In the genomic region with DNA sequence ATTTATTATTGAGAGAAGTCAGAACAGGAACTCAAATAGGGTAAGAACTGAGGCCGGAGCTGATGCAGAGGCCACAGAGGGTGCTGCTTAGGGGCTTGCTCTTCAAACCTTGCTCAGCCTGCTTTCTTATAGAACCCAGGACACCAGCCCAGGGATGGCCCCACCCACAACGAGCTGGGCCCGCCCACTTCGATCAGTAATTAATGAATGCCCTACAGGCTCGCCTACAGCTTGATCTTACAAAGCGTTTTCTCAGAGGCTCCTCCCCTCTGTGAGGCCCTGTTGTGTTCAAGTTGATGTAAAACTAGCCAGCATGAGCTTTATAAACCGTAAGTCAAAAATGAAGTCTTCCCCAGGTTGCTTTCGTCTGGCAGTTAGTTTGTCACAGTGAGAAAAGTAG, we compare ENCODE assay signal across 27 mouse cellular contexts. TPM values are rescaled to one million over a fixed set of nuclear protein-coding genes. Genes with fewer than 3 reads are reported as not detected.
DNase-seq lines count a peak whose midpoint lies in the region; ATAC-seq and TF ChIP-seq lines count a peak whose summit lies in the region.
"Had no signal": no experiment of that assay in that cellular context is flagged by ENCODE, and none has a peak within 500 bp of the region (broad histone marks: within the 10 kb centered on the region; RNA-seq: fewer than 3 reads in every experiment).

No protein-coding gene starts in this region.

- no peak for ATAC-seq in CD4-positive, CD25-positive, alpha-beta regulatory T cell, adult 4 months
- ATAC-seq in midbrain, embryonic 14.5 days (ENCODE audit: low FRiP score, low TSS enrichment) = no peak
- ATAC-seq in forebrain, embryonic 15.5 days (replicated peaks) = no peak
- ATAC-seq: forebrain, embryonic 14.5 days; forebrain, postnatal 0 days had no signal

- in situ Hi-C loops in ES-E14 (cut with MboI; ENCODE audit: low sequenced_read_pairs in 2 of 2, unreplicated experiment in 2 of 2) = no loop called here

- peak overlapping the region; percentile 24; the same call in 1 of the 2 replicates for H3K4me3 ChIP-seq in E14TG2a.4 (replicated peaks; ENCODE audit: low read length)
- peak overlapping the region in 1 of 2 experiments; percentile 54; a peak in 2 of 4 replicates for H3K4me3 ChIP-seq in ES-E14 (ENCODE audit: insufficient read depth in 1 of 2, low read depth in 1 of 2, low read length in 2 of 2, poor library complexity in 1 of 2, severe bottlenecking in 1 of 2)
- no peak overlapping the region for H3K4me3 ChIP-seq in midbrain, embryonic 14.5 days (replicated peaks; ENCODE audit: low read depth, low read length)
- H3K4me3 ChIP-seq in forebrain, embryonic 15.5 days = no peak overlapping the region
- H3K4me3 ChIP-seq: embryonic facial prominence, embryonic 13.5 days; embryonic facial prominence, embryonic 15.5 days; erythroblast, embryonic 14.5 days; forebrain, embryonic 10.5 days; forebrain, embryonic 12.5 days had no signal

- H3K4me1 ChIP-seq in E14TG2a.4 (replicated peaks; ENCODE audit: low read depth, low read length) = peaks cover 35% of the 10 kb centered on the region
- H3K4me1 ChIP-seq in ES-E14 (ENCODE audit: control insufficient read depth in 2 of 2, insufficient read depth in 2 of 2, low read length in 2 of 2, poor library complexity in 1 of 2) = peaks cover 4 to 7% of the 10 kb centered on the region in 2 experiments
- no peaks in the 10 kb centered on the region for H3K4me1 ChIP-seq in midbrain, embryonic 14.5 days (ENCODE audit: control insufficient read depth, insufficient read depth, low read length)
- no peaks in the 10 kb centered on the region for H3K4me1 ChIP-seq in forebrain, embryonic 15.5 days
- H3K4me1 ChIP-seq: embryonic facial prominence, embryonic 13.5 days; embryonic facial prominence, embryonic 15.5 days; forebrain, embryonic 10.5 days; forebrain, embryonic 12.5 days had no signal

- no peak overlapping the region for H3K27ac ChIP-seq in ES-E14 (ENCODE audit: insufficient read depth, low read depth, low read length, poor library complexity, severe bottlenecking)
- no peak overlapping the region for H3K27ac ChIP-seq in midbrain, embryonic 14.5 days (replicated peaks; ENCODE audit: low read depth, low read length)
- no peak overlapping the region for H3K27ac ChIP-seq in forebrain, embryonic 15.5 days (replicated peaks)
- H3K27ac ChIP-seq: embryonic facial prominence, embryonic 13.5 days; embryonic facial prominence, embryonic 15.5 days; forebrain, embryonic 10.5 days; forebrain, embryonic 12.5 days had no signal

- H3K9me3 ChIP-seq in E14TG2a.4 (ENCODE audit: low read length) (no peaks in the 10 kb centered on the region), ES-E14 (ENCODE audit: control insufficient read depth, insufficient read depth, low read depth, low read length) (no peaks in the 10 kb centered on the region)
- H3K9me3 ChIP-seq in midbrain, embryonic 14.5 days (ENCODE audit: control insufficient read depth, low read length) = no peaks in the 10 kb centered on the region
- no peaks in the 10 kb centered on the region for H3K9me3 ChIP-seq in forebrain, embryonic 15.5 days
- H3K9me3 ChIP-seq: embryonic facial prominence, embryonic 13.5 days; embryonic facial prominence, embryonic 15.5 days; forebrain, embryonic 10.5 days; forebrain, embryonic 12.5 days had no signal

- H3K36me3 ChIP-seq in E14TG2a.4 (ENCODE audit: insufficient read depth, low read length) = peaks cover 10% of the 10 kb centered on the region
- no peaks in the 10 kb centered on the region for H3K36me3 ChIP-seq in ES-E14 (ENCODE audit: control insufficient read depth, insufficient read depth, low read length, poor library complexity, severe bottlenecking)
- H3K36me3 ChIP-seq in midbrain, embryonic 14.5 days (ENCODE audit: control insufficient read depth, insufficient read depth, low read length) = no peaks in the 10 kb centered on the region
- no peaks in the 10 kb centered on the region for H3K36me3 ChIP-seq in forebrain, embryonic 15.5 days
- H3K36me3 ChIP-seq: embryonic facial prominence, embryonic 13.5 days; embryonic facial prominence, embryonic 15.5 days; forebrain, embryonic 10.5 days; forebrain, embryonic 12.5 days had no signal

- 89% methylated on average over 8 of the region's 8 CpGs for WGBS in midbrain, embryonic 14.5 days
- WGBS in forebrain, embryonic 15.5 days = 83% methylated on average over 8 of the region's 8 CpGs

- no peaks in the 10 kb centered on the region for H3K27me3 ChIP-seq in E14TG2a.4 (ENCODE audit: insufficient read depth, low read length)
- no peaks in the 10 kb centered on the region for H3K27me3 ChIP-seq in midbrain, embryonic 14.5 days (ENCODE audit: control insufficient read depth, insufficient read depth, low read length)
- H3K27me3 ChIP-seq in forebrain, embryonic 15.5 days = no peaks in the 10 kb centered on the region
- H3K27me3 ChIP-seq: CH12.LX; embryonic facial prominence, embryonic 13.5 days; embryonic facial prominence, embryonic 15.5 days; forebrain, embryonic 12.5 days had no signal

- TF ChIP-seq CTCF in E14TG2a.4 (conservative IDR thresholded peaks at IDR 0.05; ENCODE audit: low read length) = no peak

- peak; percentile 20 for DNase-seq in CD4-positive, CD25-positive, alpha-beta regulatory T cell, adult 2 months (ENCODE audit: low read depth, low spot score)
- DNase-seq in ES-E14 (ENCODE audit: low read depth, low spot score) (peak; percentile 60), ZHBTc4 (ENCODE audit: low read depth, low spot score) (peak; percentile 90)
- DNase-seq in midbrain, embryonic 14.5 days = no peak
- DNase-seq in layer of hippocampus, postnatal 10 days (ENCODE audit: low spot score in 2 of 2) = no peak
- DNase-seq: adrenal gland, adult 2 months; adrenal gland, postnatal 10 days; adrenal gland, postnatal 25 days; B cell, adult 2 months; cerebellum, adult 11 months; cerebellum, adult 18-20 months; cerebellum, adult 8-10 months; cerebellum, adult 9-11 months; cerebellum, postnatal 14 days; cerebellum, postnatal 36 days; embryo, embryonic 11 days; forebrain, postnatal 0 days had no signal

- no peak overlapping the region for H3K9ac ChIP-seq in ES-E14 (ENCODE audit: insufficient read depth, low read depth, low read length, poor library complexity, severe bottlenecking)
- no peak overlapping the region for H3K9ac ChIP-seq in midbrain, embryonic 14.5 days (replicated peaks; ENCODE audit: low read length)
- H3K9ac ChIP-seq in forebrain, embryonic 15.5 days (replicated peaks) = no peak overlapping the region
- H3K9ac ChIP-seq: embryonic facial prominence, embryonic 13.5 days; embryonic facial prominence, embryonic 15.5 days; forebrain, embryonic 12.5 days; forebrain, postnatal 0 days had no signal

- no peak overlapping the region for H3K4me2 ChIP-seq in midbrain, embryonic 14.5 days (ENCODE audit: low read length)
- H3K4me2 ChIP-seq in forebrain, embryonic 15.5 days (replicated peaks) = no peak overlapping the region
- H3K4me2 ChIP-seq: embryonic facial prominence, embryonic 13.5 days; embryonic facial prominence, embryonic 15.5 days; forebrain, embryonic 12.5 days had no signal

TF ChIP-seq in ES-E14, 5 proteins besides CTCF, POLR2A, EP300 and RAD21:
- TF ChIP-seq ZC3H11A (IDR thresholded peaks at IDR 0.05; ENCODE audit: borderline replicate concordance, low read depth, low read length) = no peak
- no peak for TF ChIP-seq HCFC1 (IDR thresholded peaks at IDR 0.05; ENCODE audit: borderline replicate concordance, insufficient read depth, low read length)
- no peak for TF ChIP-seq CHD2 (IDR thresholded peaks at IDR 0.05; ENCODE audit: low read depth, low read length)
- TF ChIP-seq MAFK (IDR thresholded peaks at IDR 0.05; ENCODE audit: insufficient read depth, low read depth, low read length) = no peak
- no peak for TF ChIP-seq ZNF384 (IDR thresholded peaks at IDR 0.05; ENCODE audit: low read depth, low read length)

RNA-seq across cellular contexts. Expression of a gene that starts 14.7 kb away (rescaled TPM):
- polyA plus RNA-seq in CD4-positive, CD25-positive, alpha-beta regulatory T cell, adult 4 months (2017; shearing (Covaris generic)) = 10 to 100 TPM; 19.2 to 31.1 TPM
- 19.0 and 23.5 TPM in 2 replicates for total RNA-seq in ES-E14 (2012; rRNA removed)
- 51.3 and 53.9 TPM in 2 replicates for polyA plus RNA-seq in midbrain, embryonic 14.5 days (2014; fragmentation: Nextera tagmentation; extraction: Ambion mirVana)
- 100 to 1,000 TPM; 119 to 121 TPM for total RNA-seq in layer of hippocampus, postnatal 10 days (2021)
- 35.8 and 35.9 TPM in 2 replicates for polyA plus RNA-seq in forebrain, embryonic 15.5 days (2015; fragmentation: Nextera tagmentation; extraction: Ambion mirVana)

Comparison
In these comparisons a context has a peak if more than half of its experiments do, and no peak if none do; other contexts are left out.
1. DNase-seq: peak in CD4-positive, CD25-positive, alpha-beta regulatory T cell, adult 2 months (single experiment), ES-E14 (single experiment) and ZHBTc4 (single experiment); none in midbrain, embryonic 14.5 days (single experiment) and layer of hippocampus, postnatal 10 days (0 of 2).